Mouse (Mus musculus) hindbrain, postnatal 0 days (tissue): ENCODE data around the gene Tmem72. TPM values are rescaled to one million over a fixed set of nuclear protein-coding genes. Genes with fewer than 3 reads are reported as not detected.

Experiments
- ATAC-seq: fragments of 200-750 bp; cut with Nextera tagmentation; 2 replicates; pipeline ENCODE4 v1.8.0; 2017; ENCODE audit warnings: mild to moderate bottlenecking, moderate TSS enrichment, moderate library complexity
- DNase-seq: peaks from one replicate; pipeline ENCODE4 v3.0.0-alpha.2; 2015; ENCODE audit warnings: low spot score
- H3K27ac ChIP-seq: fragments of 300-500 bp; sonication (generic); 2 replicates; pipeline ENCODE4 v1.5.1; 2014; ENCODE audit warnings: mild to moderate bottlenecking
- H3K27me3 ChIP-seq: fragments of 300-500 bp; sonication (generic); 2 replicates; pipeline ENCODE4 v1.6.1; 2014; ENCODE audit warnings: low read length, mixed read lengths; ENCODE audit not compliant: insufficient read depth
- H3K36me3 ChIP-seq: fragments of 300-500 bp; sonication (generic); 2 replicates; pipeline ENCODE4 v1.6.1; 2014; ENCODE audit warnings: low read length, mixed read lengths; ENCODE audit not compliant: insufficient read depth
- H3K4me1 ChIP-seq: fragments of 300-500 bp; sonication (generic); 2 replicates; pipeline ENCODE4 v1.6.1; 2014; ENCODE audit warnings: antibody characterized with exemption, low read length, mixed read lengths; ENCODE audit not compliant: insufficient read depth
- H3K4me2 ChIP-seq: fragments of 300-500 bp; sonication (generic); 2 replicates; pipeline ENCODE4 v1.6.1; 2014; ENCODE audit warnings: low read depth, mild to moderate bottlenecking, low read length, moderate library complexity, mixed read lengths
- H3K4me3 ChIP-seq: fragments of 300-500 bp; sonication (generic); 2 replicates; pipeline ENCODE4 v1.5.1; 2014; ENCODE audit warnings: low read length
- H3K9ac ChIP-seq: fragments of 300-500 bp; sonication (generic); replicated peaks from 2 replicates; pipeline ENCODE4 v1.6.1; 2014; ENCODE audit warnings: mild to moderate bottlenecking, low read length, moderate library complexity, mixed read lengths
- H3K9me3 ChIP-seq: fragments of 300-500 bp; sonication (generic); 2 replicates; pipeline ENCODE4 v1.6.1; 2016; ENCODE audit warnings: low read length, mixed read lengths
- CTCF ChIP-seq: IDR thresholded peaks from 2 replicates; pipeline ENCODE4 v1.5.1; 2016; ENCODE audit warnings: antibody characterized with exemption, control low read depth, low read depth
- WGBS: fragments of 180-500 bp; shearing (Covaris S2); extraction: QIAGEN DNeasy Blood & Tissue Kit; methylation state at CpG from one replicate; pipeline ENCODE4 v1.1.7; 2014; 5-methylcytosine and 5-hydroxymethylcytosine counted together
- polyA plus RNA-seq: library from polyadenylated mRNA; unstranded; fragments of >200 nt; fragmentation: Nextera tagmentation; extraction: Ambion mirVana; gene quantifications from 2 replicates; pipeline ENCODE4 v1.2.1, GENCODE M21; 2015
- total RNA-seq: library from RNA; depleted of rRNA; stranded (reverse); fragments of >200 nt; gene quantifications from 2 replicates; pipeline ENCODE4 v1.2.3, GENCODE M21; 2014

Tmem72 gene
- total and polyA plus RNA-seq, 2 experiments from 2014 or later = 2.6 to 3.8 TPM

- Histone ChIP-seq H3K36me3 (no peaks in the 10 kb centered on the region), H3K27ac (no peak overlapping the region), H3K9ac (no peak overlapping the region), H3K27me3 (no peaks in the 10 kb centered on the region), H3K9me3 (no peaks in the 10 kb centered on the region), H3K4me1 (no peaks in the 10 kb centered on the region), H3K4me2 (no peak overlapping the region), H3K4me3 (no peak overlapping the region)
- TF ChIP-seq CTCF = no peak
- DNase-seq = no peak
- WGBS = 83% methylated on average over 3 of the region's 3 CpGs
- no peak for ATAC-seq
Measured at GRCm38 (mm10) chr6:116713966-116714365, 2.7 kb downstream of the Tmem72 start.

GRCm38 (mm10) chr6:116712503-116712902 is 4.2 kb downstream of the Tmem72 start:
- Histone ChIP-seq H3K9me3 (no peaks in the 10 kb centered on the region), H3K4me1 (no peaks in the 10 kb centered on the region), H3K27ac (no peak overlapping the region), H3K4me2 (no peak overlapping the region), H3K9ac (no peak overlapping the region), H3K36me3 (no peaks in the 10 kb centered on the region), H3K4me3 (no peak overlapping the region), H3K27me3 (no peaks in the 10 kb centered on the region)
- ATAC-seq = no peak
- whole genome bisulfite sequencing = 84% methylated on average over 3 of the region's 3 CpGs
- DNase-seq = no peak
- no peak for TF ChIP-seq CTCF

- no peak overlapping the region for H3K4me3 ChIP-seq
- 0 out of 2 replicates have a peak, but pooled peaks have one; percentile 28 for TF ChIP-seq CTCF
- H3K9me3 ChIP-seq = no peaks in the 10 kb centered on the region
- ATAC-seq = no peak
- DNase-seq = no peak
- no peaks in the 10 kb centered on the region for H3K27me3 ChIP-seq
- H3K27ac ChIP-seq = no peak overlapping the region
- H3K36me3 ChIP-seq = no peaks in the 10 kb centered on the region
- WGBS = 46% methylated on average over 5 of the region's 5 CpGs
- no peaks in the 10 kb centered on the region for H3K4me1 ChIP-seq
- no peak overlapping the region for H3K9ac ChIP-seq
- H3K4me2 ChIP-seq = no peak overlapping the region
Measured at GRCm38 (mm10) chr6:116712062-116712461, 4.7 kb downstream of the Tmem72 start.

DNA sequence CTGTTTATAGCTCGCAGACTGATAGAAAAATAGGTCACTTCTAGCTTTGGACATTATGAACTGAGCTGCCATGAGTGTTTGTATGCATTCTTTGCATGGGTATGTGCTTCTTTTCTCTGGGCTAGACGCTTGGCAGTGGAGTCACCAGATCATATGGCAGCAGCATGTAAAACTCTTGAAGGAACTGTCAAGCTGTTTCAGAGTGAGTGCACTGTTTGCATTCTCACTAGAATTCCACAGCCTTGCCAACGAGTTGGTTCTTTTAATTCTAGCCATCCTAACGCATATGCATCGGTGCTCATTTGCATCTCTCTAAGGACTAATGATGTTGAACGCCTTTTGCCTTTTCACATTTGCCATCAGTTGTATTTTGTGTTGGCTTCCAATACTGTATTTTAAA is 12.4 kb downstream of the Tmem72 start:
- ATAC-seq (no peak), DNase-seq (no peak)
- Histone ChIP-seq H3K9ac (no peak overlapping the region), H3K4me2 (no peak overlapping the region), H3K36me3 (no peaks in the 10 kb centered on the region), H3K27ac (no peak overlapping the region), H3K4me3 (no peak overlapping the region), H3K9me3 (no peaks in the 10 kb centered on the region), H3K4me1 (no peaks in the 10 kb centered on the region), H3K27me3 (no peaks in the 10 kb centered on the region)
- WGBS = 33% methylated on average over 6 of the region's 6 CpGs
- no peak for TF ChIP-seq CTCF

GRCm38 (mm10) chr6:116700821-116701220 is 15.9 kb downstream of the Tmem72 start:
- ATAC-seq = no peak

GRCm38 (mm10) chr6:116697896-116698425 is 18.8 kb downstream of the Tmem72 start:
- TF ChIP-seq CTCF = no peak
- Histone ChIP-seq H3K4me3 (no peak overlapping the region), H3K9me3 (no peaks in the 10 kb centered on the region), H3K4me2 (no peak overlapping the region), H3K9ac (no peak overlapping the region), H3K4me1 (no peaks in the 10 kb centered on the region), H3K27me3 (no peaks in the 10 kb centered on the region), H3K36me3 (no peaks in the 10 kb centered on the region), H3K27ac (no peak overlapping the region)
- 91% methylated on average over 4 of the region's 4 CpGs for WGBS
- 0 out of 2 replicates have a peak, but pooled peaks have one; percentile 12 for ATAC-seq
- DNase-seq = no peak

More at GRCm38 (mm10) chr6:116700821-116701220, 15.9 kb downstream of the Tmem72 start:
- no peak overlapping the region for H3K4me3 ChIP-seq
- H3K27me3 ChIP-seq = no peaks in the 10 kb centered on the region
- DNase-seq = no peak
- no peak for TF ChIP-seq CTCF
- no peak overlapping the region for H3K4me2 ChIP-seq
- no peak overlapping the region for H3K9ac ChIP-seq
- no peak overlapping the region for H3K27ac ChIP-seq
- H3K4me1 ChIP-seq = no peaks in the 10 kb centered on the region
- no peaks in the 10 kb centered on the region for H3K36me3 ChIP-seq
- H3K9me3 ChIP-seq = no peaks in the 10 kb centered on the region

DNA sequence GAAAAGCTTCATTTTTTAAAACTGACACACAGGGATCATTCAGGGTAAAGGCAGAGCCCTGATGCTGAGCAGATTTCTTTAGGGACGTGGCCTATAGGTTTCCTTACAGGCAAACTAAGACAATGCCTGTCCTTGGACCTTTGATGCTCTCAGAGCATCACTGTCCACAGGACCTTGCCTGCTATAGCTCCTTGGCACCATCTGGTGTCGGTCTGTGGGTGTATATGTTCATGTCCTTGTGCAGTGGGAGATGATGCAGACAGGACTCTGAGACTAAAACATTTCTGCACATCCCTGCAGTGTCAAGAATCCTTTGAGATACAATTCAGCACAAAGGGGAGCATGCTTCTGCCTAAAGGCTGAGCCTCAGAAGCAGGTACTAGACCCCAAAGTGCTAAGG is 19.3 kb downstream of the Tmem72 start:
- H3K4me3 ChIP-seq = no peak overlapping the region
- H3K9ac ChIP-seq = no peak overlapping the region
- DNase-seq (peak; percentile 60), ATAC-seq (peak; percentile 72; the same call in 1 of the 2 replicates)
- peak; percentile 78 for TF ChIP-seq CTCF
- no peaks in the 10 kb centered on the region for H3K9me3 ChIP-seq
- no peaks in the 10 kb centered on the region for H3K27me3 ChIP-seq
- H3K4me2 ChIP-seq = no peak overlapping the region
- H3K27ac ChIP-seq = no peak overlapping the region
- no peaks in the 10 kb centered on the region for H3K36me3 ChIP-seq
- no peaks in the 10 kb centered on the region for H3K4me1 ChIP-seq
- WGBS = 58% methylated on average over 2 of the region's 2 CpGs
